8 mouse cellular contexts compared by ENCODE assay signal in genomic region chr1:168432281-168432725, GRCm38 (mm10). TPM values are rescaled to one million over a fixed set of nuclear protein-coding genes. Genes with fewer than 3 reads are reported as not detected.
DNase-seq lines count a peak whose midpoint lies in the region; ATAC-seq and TF ChIP-seq lines count a peak whose summit lies in the region.

No protein-coding gene starts in this region.

- no peaks in the 10 kb centered on the region for H3K9me3 ChIP-seq in hindbrain, embryonic 11.5 days (ENCODE audit: control insufficient read depth, low read length)
- no peaks in the 10 kb centered on the region for H3K9me3 ChIP-seq in lung, embryonic 16.5 days (ENCODE audit: control insufficient read depth, low read length)

- DNase-seq in R1 (ENCODE audit: low read depth, low spot score): peak; percentile 99
- peak; percentile 96 to 97 for DNase-seq in cerebellum, postnatal 14 days
- peak; percentile 97 to 98 for DNase-seq in frontal cortex, postnatal 10 days (ENCODE audit: low spot score in 2 of 2)
- DNase-seq in hindbrain, embryonic 11.5 days (ENCODE audit: low spot score): peak; percentile 96
- DNase-seq in layer of hippocampus, adult 9-11 months: peak; percentile 99
- peak; percentile 99 for DNase-seq in ovary, adult 18-20 months (ENCODE audit: low spot score)
- peak; percentile 69 for DNase-seq in thymus, adult 2 months

- peak overlapping the region; percentile 98; the same call in 1 of the 2 replicates for H3K27ac ChIP-seq in hindbrain, embryonic 11.5 days (ENCODE audit: low read depth, low read length)
- peak overlapping the region; percentile 80 for H3K27ac ChIP-seq in lung, embryonic 16.5 days (ENCODE audit: low read length)
- H3K27ac ChIP-seq in thymus, adult 2 months (ENCODE audit: control insufficient read depth, insufficient read depth, low read length): no peak overlapping the region

- peak overlapping the region; percentile 75 for H3K4me3 ChIP-seq in hindbrain, embryonic 11.5 days (ENCODE audit: low read depth, low read length)
- H3K4me3 ChIP-seq in lung, embryonic 16.5 days (ENCODE audit: low read length): peak overlapping the region; percentile 56
- peak overlapping the region; percentile 38 for H3K4me3 ChIP-seq in thymus, adult 2 months (ENCODE audit: control insufficient read depth, insufficient read depth, low read length)

- TF ChIP-seq POLR2A in thymus, adult 2 months (IDR thresholded peaks at IDR 0.05; ENCODE audit: control insufficient read depth, extremely low read depth, insufficient read depth, low read length, poor library complexity): no peak

- H3K4me2 ChIP-seq in hindbrain, embryonic 11.5 days (replicated peaks; ENCODE audit: low read depth, low read length): peak overlapping the region; percentile 31
- H3K4me2 ChIP-seq in lung, embryonic 16.5 days (ENCODE audit: low read depth, low read length): peak overlapping the region; percentile 61

- under 1% methylated on average over 20 of the region's 22 CpGs for WGBS in hindbrain, embryonic 11.5 days
- under 1% methylated on average over 20 of the region's 22 CpGs for WGBS in lung, embryonic 16.5 days
- under 1% methylated on average over 21 of the region's 22 CpGs for WGBS in thymus, adult 2 months

- ATAC-seq in hindbrain, embryonic 11.5 days (ENCODE audit: low FRiP score): peak; percentile 99
- peak; percentile 98 for ATAC-seq in lung, embryonic 16.5 days (ENCODE audit: low read depth)

- no peak for TF ChIP-seq CTCF in thymus, adult 2 months (IDR thresholded peaks at IDR 0.05; ENCODE audit: borderline replicate concordance, control insufficient read depth, extremely low read depth, insufficient read depth, low read length, poor library complexity)

- no peaks in the 10 kb centered on the region for H3K27me3 ChIP-seq in hindbrain, embryonic 11.5 days (ENCODE audit: control insufficient read depth, insufficient read depth, low read length)
- no peaks in the 10 kb centered on the region for H3K27me3 ChIP-seq in lung, embryonic 16.5 days (ENCODE audit: control insufficient read depth, insufficient read depth, low read depth, low read length)
- 0 out of 2 replicates have a peak, but pooled peaks cover 3% of the 10 kb centered on the region for H3K27me3 ChIP-seq in thymus, adult 2 months (ENCODE audit: control insufficient read depth, insufficient read depth, low read length)

- no peaks in the 10 kb centered on the region for H3K36me3 ChIP-seq in hindbrain, embryonic 11.5 days (ENCODE audit: control insufficient read depth, insufficient read depth, low read length)
- H3K36me3 ChIP-seq in lung, embryonic 16.5 days (ENCODE audit: control insufficient read depth, insufficient read depth, low read length): no peaks in the 10 kb centered on the region
- H3K36me3 ChIP-seq in thymus, adult 2 months (ENCODE audit: control insufficient read depth, insufficient read depth, low read length): no peaks in the 10 kb centered on the region

- peak overlapping the region; percentile 49; the same call in 1 of the 2 replicates for H3K9ac ChIP-seq in hindbrain, embryonic 11.5 days (ENCODE audit: low read depth, low read length)
- peak overlapping the region; percentile 77 for H3K9ac ChIP-seq in lung, embryonic 16.5 days (ENCODE audit: low read length)

- no peaks in the 10 kb centered on the region for H3K4me1 ChIP-seq in hindbrain, embryonic 11.5 days (replicated peaks; ENCODE audit: control insufficient read depth, insufficient read depth, low read length)
- H3K4me1 ChIP-seq in lung, embryonic 16.5 days (replicated peaks; ENCODE audit: control insufficient read depth, insufficient read depth, low read length): no peaks in the 10 kb centered on the region; the same call in 1 of the 2 replicates
- peaks cover 2% of the 10 kb centered on the region; the same call in 1 of the 2 replicates for H3K4me1 ChIP-seq in thymus, adult 2 months (replicated peaks; ENCODE audit: control insufficient read depth, insufficient read depth, low read length)

RNA-seq across cellular contexts. Expression of gene Pbx1, which starts 0.2 kb away (rescaled TPM):
- 49.0 and 59.2 TPM in 2 replicates for polyA plus RNA-seq in hindbrain, embryonic 11.5 days (2014; fragmentation: Nextera tagmentation; extraction: Ambion mirVana)
- polyA plus RNA-seq in lung, embryonic 16.5 days (2015; fragmentation: Nextera tagmentation; extraction: Ambion mirVana): 34.0 and 34.3 TPM in 2 replicates
- polyA plus RNA-seq in thymus, adult 2 months (2012; rRNA removed): 9.4 and 13.0 TPM in 2 replicates
